Mouse (Mus musculus) lung, postnatal 25 days (tissue): ENCODE measurements at regions not wholly inside any gene's neighbourhood (a gene's known extent, or its start where the extent isn't known, plus 50 kb on each side); places are given as distances from the start of the nearest gene placed in this dataset.
A peak's percentile ranks its signal among the peaks of the same experiment; 100 is the strongest.

Experiments
- DNase-seq: peaks from one replicate; pipeline ENCODE4 v3.0.0; 2022; ENCODE audit warnings: low spot score

DNA sequence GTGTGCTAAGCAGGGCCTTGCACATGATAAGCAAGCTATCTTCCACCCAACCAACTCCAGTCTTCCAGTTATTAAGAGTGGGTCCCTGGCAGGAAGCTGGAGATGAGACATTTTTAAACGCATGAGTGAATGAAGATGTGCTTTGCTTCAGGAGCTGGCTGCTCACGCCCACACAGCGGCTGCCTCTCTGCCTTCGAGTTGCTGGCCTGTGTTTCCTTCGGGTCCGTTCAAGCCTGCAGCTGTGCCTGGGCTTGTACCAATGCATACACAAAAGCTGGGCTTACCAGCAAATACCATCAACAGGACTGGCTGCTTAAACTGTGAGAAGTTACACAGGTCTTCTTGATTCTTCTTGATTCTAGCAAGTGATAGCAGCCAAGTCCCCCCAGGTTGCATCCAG lies 498.7 kb downstream of the Cdh26 start:
- DNase-seq = no peak

- no peak for DNase-seq
Measured at GRCm38 (mm10) chr2:178930125-178930524, 499.8 kb downstream of the Cdh26 start.

- DNase-seq = no peak
Measured at GRCm38 (mm10) chr2:178948471-178948870, 493.8 kb upstream of the Cdh4 start.

- no peak for DNase-seq
Measured at GRCm38 (mm10) chr2:178949103-178949502, 493.1 kb upstream of the Cdh4 start.

GRCm38 (mm10) chr2:178950304-178950703 lies 491.9 kb upstream of the Cdh4 start:
- DNase-seq = no peak

DNA sequence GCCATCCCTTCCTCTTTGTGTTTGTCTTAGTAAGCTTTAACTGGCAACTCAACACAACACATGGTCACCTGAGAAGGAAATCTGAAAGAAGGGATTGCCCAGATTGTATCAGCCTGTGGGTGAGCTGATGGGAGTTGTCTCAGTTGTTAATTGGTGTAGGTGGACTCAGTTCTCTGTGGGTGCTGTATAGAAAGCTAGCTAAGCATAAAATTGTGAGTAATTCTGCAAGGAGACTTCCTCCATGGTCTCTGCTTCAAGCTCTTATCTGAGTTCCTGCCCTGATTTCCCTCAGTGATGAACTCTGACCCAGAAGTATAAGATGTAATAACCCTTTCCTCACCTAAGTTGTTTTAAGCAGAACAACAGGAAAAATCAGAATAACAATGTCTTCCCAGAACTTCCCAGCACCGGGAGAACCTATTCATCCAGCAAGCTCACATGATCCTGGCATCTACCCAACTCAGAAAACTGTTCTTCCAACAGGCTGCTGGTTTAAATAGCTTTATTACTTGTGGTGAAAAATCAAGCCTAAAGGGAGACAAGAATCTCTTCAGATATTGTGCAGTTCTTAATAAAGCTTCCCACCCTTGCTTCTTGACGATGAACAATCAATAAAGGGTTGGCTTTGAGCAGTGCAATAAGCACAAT lies 487.7 kb upstream of the Cdh4 start:
- no peak for DNase-seq

- DNase-seq = no peak
Measured at GRCm38 (mm10) chr2:178958829-178959228, 483.4 kb upstream of the Cdh4 start.

GRCm38 (mm10) chr2:178959603-178960002 lies 482.6 kb upstream of the Cdh4 start:
- no peak for DNase-seq

DNA sequence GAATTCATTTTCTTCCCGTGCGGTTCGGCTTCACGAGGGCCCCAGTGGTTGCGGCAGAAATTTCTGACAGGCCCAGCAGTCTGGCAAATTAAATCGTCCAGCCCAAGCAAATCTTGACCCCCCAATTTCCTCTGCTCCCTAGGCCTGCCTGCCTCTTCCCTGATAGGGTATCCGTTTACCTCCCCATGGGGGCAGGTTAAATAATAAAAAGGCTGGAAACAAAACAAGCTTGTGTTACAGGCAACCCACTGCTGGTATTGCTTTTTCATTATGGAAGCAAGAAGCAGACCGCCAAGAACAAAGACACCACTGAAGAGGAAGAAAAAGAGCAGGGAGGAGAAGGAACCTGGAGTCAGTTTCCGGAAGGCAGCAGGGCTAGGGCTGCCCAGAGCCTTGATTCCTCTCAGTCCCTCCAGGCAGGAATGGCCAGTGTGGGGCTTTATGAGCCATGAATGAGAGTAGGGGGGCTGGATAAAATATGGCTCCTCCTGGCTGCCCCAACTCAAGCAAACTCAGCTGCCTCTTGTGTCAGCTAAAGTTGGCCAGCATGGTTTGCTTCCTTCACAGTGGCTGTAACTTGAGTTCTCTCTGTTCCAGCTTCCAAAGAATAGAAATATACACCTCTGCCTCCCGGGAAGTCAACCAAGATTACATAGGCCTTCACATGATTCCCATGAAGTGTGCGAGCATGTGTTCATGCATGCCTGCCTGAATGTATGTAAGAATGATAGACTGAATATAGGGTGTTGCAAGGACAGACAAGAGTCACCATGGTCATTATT lies 474.5 kb upstream of the Cdh4 start:
- no peak for DNase-seq

DNA sequence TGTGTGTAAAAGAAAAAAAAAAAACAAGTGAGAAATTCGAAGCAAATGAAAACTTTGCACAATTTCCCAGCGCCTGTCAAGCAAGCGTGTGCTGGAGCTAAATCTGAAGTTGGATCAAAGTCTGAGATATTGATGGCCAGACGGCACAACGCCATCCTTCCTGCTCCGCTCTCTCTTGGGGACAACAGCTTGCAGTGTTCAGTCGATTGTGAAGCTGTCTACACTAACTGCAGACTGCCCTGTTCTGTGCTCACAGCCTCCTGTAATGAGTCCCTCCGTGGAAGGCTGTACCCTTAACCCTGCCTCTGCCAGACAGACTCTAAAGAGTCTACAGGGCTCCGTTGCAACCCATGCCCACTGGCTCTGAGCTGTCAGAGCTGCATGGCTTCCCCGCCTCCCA lies 472.5 kb upstream of the Cdh4 start:
- no peak for DNase-seq

DNA sequence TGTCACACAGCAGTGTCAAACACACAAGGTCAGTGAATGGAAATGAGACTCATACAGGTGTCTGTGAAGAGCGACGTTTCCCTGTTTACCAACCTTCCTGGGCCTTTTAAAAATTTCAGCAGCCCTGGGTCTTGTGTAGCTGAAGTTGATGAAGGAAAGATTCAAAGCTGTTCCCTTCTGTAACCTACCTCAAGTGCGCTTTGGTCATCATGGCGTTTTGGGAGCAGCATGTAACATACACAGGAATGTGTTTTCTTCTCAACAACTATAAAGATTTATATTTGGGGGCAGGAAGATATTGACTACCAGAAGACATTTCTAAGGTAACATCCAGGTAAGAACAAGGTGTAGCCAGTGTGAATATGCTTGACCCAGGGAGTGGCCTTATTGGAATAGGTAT lies 466.9 kb upstream of the Cdh4 start:
- DNase-seq = no peak

- no peak for DNase-seq
Measured at GRCm38 (mm10) chr2:178976046-178976445, 466.2 kb upstream of the Cdh4 start.

- DNase-seq = no peak
Measured at GRCm38 (mm10) chr2:178976495-178976894, 465.7 kb upstream of the Cdh4 start.

DNA sequence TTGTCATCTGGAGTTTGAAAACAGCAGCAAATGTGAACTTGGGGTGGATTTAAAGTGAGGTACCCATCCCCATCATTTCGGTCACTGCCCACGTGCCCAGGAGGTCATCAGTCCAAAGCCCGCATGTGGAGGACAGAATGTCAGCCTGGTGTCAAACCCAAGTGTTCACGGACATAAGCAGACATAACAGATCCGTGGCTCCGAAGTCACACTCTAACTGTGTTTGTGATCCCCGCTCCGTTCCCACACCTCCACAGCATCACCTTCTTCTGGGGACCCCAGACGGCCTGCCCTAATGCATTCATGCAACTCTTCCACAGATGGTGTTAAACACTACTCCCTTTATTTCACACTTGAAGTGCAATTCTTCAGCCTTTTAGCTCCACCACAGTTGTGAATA lies 462.8 kb upstream of the Cdh4 start:
- no peak for DNase-seq

- peak; percentile 70 for DNase-seq
Measured at GRCm38 (mm10) chr2:178981736-178982502, 460.3 kb upstream of the Cdh4 start.

- no peak for DNase-seq
Measured at GRCm38 (mm10) chr2:178983801-178984200, 458.4 kb upstream of the Cdh4 start.

DNA sequence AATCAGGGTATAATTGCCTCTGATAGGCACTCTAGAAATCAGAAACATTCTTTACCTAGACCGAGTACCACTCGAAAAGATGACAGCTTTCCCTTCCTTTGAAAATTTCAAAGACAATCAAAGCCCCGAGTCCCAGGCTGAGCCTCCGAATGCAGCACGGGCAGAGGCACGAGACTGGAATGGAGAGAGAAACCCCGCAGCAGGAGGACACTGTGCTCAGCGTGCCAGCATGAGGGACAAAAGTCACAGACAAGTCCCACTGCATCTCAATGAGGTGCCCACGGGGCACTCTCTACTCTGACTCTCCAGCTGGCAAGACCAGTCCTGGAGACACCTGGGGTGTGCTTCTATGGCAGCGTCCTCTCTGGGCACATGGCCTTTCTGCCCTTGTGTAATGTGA lies 454.3 kb upstream of the Cdh4 start:
- DNase-seq = no peak

DNA sequence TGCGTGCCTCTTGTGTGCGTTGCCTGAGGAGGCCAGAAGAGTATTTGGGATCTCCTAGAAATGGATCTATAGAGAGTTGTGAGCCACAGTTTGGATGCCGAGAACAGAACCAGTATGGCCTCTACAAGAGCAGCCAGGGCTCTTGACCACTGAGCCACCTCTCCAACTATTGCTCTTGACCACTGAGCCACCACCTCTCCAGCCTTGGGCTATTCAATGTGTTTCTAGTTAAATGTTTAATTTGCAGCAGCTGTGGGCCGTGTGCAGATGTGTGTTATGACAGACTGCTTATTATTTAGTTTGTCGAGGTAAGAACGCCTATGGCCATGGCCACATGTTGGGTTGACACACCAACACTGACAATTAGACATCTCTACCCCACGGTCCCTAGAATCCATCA lies 452.9 kb upstream of the Cdh4 start:
- DNase-seq = no peak

- DNase-seq = no peak
Measured at GRCm38 (mm10) chr2:178989784-178990183, 452.4 kb upstream of the Cdh4 start.

GRCm38 (mm10) chr2:178990959-178991358 lies 451.3 kb upstream of the Cdh4 start:
- no peak for DNase-seq

DNA sequence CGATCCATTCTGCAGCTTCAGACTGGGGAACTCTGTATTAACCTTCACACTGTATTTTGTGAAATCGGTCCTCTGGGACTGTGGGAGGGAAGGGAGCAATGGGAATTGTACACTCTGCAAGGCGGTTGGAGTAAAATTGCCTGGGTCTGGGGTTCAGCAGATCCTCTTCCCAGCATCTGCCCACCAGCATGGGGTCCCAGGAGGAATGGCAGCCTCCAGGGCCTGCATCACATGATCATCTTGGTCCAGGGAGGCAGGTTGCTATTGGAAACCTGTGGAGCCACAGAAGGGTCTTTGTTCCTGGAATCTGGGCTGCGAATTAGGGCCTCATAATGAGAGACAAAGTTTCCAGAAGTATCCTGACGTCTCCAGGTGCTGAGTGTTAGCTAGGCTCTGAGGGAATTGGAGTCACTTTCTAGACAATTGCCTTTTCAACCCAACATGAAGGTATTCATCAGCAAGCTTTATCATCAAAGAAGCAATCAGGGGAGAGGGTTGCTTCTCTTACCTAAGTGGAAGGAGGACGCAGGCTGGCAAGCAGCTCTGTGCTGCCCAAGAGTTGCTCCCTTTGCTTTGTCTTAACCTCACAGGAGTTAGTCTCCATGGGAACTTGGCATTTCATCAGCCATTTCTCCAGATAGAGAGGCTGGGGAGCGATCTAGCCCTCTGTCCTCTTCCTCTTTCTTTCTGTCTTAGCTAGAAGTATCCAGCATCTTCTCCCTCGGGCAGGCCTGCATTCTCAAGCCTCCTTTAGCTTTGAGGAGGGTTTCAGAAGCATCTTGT lies 449.7 kb upstream of the Cdh4 start:
- DNase-seq = no peak

GRCm38 (mm10) chr2:178997921-178998320 lies 444.3 kb upstream of the Cdh4 start:
- DNase-seq = no peak
